Mouse (Mus musculus): Measurements from ENCODE around the gene D030056L22Rik.

D030056L22Rik gene

DNA sequence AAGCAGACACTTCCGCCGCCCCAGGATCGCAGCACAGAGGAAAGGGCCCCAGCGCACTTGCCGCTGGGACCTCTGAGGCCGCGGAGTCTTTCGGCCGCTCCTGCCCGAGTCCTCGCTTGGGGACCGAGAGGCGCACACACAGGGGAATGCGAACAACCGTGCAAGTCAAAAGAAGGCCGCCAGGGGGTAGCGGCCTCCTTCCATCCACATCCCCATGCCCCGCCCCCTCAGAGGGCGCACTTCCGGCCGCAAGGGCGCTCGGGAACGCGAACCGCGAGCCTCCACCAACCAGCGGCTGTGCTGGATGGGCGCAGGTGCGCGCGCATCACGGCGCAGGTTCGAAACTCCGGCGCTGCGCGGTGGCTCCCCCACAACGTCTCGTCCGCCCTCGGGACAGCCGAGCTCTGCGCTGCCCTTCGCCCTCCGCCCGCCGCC is at the start of gene D030056L22Rik:
Gene D030056L22Rik (plus strand): TSS at position 328 of the 435 bp plus-strand sequence.
- DNase-seq = peak; percentile 99

DNA sequence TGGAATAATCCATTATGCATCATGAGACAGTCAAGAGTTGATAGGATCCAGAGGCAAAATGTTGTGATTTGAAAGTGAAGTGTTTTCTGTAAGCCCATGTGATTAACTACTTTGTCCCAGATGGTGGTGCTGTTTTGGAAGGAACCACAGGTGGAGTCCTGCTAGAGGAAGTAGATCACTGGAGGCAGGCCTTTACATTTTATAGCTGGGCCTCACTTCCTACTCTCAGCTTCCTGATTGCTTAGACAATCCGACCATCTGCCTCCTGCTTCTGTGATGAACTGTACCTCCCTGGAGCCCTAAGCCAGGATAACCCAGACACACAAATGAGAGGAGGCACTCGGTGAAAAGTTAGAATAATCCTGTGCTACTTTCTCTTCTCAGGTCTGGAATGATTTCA is 49.1 kb upstream of the D030056L22Rik start:
- DNase-seq = no peak

DNA sequence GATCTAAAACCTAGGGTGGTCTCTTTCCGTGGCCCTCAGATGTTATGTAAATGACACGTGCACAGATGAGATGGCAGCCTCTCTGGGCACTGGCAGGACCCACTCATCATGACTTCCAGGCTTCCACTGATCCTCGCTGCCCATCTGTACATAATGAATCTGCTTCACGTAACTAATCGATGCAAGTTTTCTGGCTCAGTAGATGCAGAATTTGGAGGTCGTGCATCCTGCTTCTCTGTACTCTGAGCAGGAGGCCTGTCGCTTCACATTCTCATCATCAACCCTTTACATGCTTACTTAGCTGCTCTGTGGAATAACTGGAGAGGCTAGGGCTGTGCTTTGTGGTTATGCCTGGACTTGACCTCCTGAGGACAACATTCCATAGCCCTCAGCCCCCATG is 46.0 kb upstream of the D030056L22Rik start:
- DNase-seq = no peak

- no peak for DNase-seq
These were observed 43.4 kb upstream of the D030056L22Rik start for GRCm38 (mm10) chr19:18669551-18669950.

- peak; percentile 99 for DNase-seq
These were observed 42.4 kb upstream of the D030056L22Rik start, which contains the start of gene Carnmt1 for GRCm38 (mm10) chr19:18670608-18671007. Carnmt1 (plus strand) TSS chr19:18670764.

DNA sequence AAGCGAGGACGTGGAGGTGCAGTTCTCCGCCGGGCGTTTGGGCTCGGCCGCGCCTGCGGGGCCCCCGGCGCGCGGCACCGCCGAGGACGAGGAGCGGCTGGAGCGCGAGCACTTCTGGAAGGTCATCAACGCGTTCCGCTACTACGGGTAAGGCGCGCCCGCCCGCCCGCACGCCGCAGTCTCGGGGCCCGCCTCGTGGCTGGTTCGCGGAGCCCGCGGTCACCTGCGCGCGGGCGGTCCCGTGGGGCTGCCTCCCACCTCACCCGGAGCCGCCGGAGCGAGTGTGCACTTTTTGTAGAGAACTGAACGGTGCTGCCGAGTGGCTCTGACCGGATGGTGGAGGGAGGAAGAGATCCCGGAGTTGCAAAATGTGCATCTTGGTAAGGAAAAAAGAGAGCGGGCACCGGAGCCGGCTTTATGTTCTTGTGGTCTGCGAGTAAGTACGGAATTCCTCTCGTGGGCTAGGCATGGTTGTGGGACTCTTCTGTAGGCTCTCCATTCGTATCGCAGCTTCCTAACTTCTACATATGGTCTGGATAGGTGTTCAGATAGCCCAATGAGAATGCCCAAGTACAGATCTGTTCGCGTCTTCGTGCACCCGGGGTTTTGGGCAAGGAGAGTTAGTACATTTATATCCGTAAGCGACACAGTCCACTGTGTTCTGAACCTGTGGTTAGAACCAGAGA is 41.8 kb upstream of the D030056L22Rik start:
- peak; percentile 60 to 72 for DNase-seq

- no peak for DNase-seq
These were observed 40.5 kb upstream of the D030056L22Rik start for GRCm38 (mm10) chr19:18672498-18672897.

DNA sequence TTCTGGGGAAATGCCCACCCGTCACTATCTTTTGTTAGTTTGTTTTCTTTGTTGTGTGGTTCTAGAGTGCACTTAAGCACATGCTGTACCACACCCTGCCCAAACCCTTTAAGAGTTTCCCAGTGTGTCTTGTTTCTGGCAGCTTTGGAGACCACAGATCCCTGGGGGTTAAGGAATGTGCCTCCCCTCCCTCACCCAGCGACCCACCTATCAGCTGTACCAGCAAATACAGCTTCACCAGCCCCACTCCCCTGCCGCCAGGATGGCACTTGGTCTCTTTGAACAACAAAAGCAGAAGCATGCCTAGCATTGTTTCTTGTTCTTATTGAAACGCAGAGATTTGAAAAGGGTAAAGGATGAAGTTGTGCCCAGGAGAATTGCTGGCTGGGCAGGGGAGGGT is 39.9 kb upstream of the D030056L22Rik start:
- no peak for DNase-seq

DNA sequence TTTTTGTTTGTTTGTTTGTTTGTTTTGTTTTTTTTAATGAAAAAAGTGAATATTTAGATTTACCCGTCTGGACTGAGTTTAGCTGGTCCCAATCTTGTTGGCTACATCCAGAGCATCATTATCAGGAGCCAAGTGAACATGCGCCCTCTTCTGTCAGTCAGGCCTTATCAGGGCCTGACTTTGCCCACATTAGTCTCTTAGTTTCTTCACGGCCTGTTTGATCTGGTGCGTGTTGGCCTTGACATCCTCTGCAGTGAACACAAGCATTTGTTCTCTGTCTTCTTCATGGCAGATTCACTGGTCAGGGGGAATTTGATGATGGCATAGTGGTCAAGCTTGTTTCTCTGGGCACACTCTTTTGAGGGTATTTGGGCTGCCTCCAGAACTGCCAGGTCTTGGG is 30.9 kb upstream of the D030056L22Rik start:
- no peak for DNase-seq

GRCm38 (mm10) chr19:18687556-18687955 is 25.4 kb upstream of the D030056L22Rik start:
- DNase-seq = peak; percentile 44 to 54

DNA sequence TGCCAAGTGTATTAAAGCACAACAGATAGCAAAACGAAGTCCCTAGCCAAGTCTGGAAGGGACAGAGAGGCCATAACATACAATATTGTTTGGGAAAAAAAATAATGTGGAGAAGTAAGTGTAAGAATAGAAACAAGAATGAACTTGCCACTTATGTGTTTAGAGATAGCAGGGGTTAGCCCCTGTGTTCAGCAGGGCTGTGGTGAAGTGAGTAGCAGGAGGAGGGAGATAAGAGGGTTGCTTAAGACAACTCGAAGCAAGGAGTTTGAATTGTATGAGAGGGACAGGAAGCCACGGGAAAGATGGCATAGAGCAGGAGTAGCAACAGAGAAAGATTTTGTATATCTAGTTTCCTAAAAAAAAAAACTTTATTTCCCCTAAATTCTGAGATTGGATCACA is 20.8 kb upstream of the D030056L22Rik start:
- DNase-seq = no peak

GRCm38 (mm10) chr19:18692768-18693167 is 20.2 kb upstream of the D030056L22Rik start:
- DNase-seq = no peak

GRCm38 (mm10) chr19:18695116-18695515 is 17.9 kb upstream of the D030056L22Rik start:
- DNase-seq = no peak

DNA sequence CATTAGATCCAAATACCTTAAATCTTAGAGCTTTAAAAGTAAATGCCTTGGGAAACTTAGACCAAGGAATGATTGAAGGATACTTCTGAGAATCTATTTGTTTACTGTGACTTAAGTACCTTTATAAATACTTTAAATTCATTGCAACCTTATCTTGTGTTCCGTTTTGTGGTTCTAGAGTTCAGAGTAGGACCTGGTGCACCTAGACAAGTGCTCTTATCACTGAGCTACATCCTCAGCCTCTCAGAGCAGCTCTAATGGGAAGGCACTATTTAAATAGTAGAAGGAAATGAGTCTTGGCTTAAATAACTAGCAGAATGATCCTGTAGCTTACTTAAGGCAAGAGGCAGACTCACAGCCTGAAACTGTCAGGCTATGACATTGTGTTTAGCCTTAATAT is 17.4 kb upstream of the D030056L22Rik start:
- DNase-seq = no peak

DNA sequence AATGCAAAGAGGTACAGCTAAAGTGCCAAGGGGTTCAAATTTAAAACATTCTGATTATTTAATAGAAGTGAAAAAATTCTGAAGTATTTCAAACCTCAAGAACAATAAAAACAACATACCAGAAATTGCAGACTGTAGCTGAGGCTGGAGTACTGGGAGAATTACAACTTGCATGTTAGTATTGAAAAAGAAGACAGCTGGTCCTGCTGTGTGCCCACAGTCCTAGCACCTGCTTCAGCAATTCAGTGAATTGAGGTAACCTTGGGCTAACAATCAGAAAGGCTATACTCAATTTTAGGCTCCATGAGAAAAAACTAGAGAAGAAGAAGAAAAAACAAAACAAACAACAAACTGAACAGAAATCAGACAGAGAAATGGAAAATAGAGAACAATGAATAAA is 4.9 kb upstream of the D030056L22Rik start:
- DNase-seq = no peak

GRCm38 (mm10) chr19:18710903-18711302 is 2.1 kb upstream of the D030056L22Rik start:
- DNase-seq = no peak

- no peak for DNase-seq
These were observed 1.4 kb upstream of the D030056L22Rik start for GRCm38 (mm10) chr19:18711589-18711988.

GRCm38 (mm10) chr19:18712153-18712865 is 684 bp upstream of the D030056L22Rik start:
- no peak for DNase-seq

DNA sequence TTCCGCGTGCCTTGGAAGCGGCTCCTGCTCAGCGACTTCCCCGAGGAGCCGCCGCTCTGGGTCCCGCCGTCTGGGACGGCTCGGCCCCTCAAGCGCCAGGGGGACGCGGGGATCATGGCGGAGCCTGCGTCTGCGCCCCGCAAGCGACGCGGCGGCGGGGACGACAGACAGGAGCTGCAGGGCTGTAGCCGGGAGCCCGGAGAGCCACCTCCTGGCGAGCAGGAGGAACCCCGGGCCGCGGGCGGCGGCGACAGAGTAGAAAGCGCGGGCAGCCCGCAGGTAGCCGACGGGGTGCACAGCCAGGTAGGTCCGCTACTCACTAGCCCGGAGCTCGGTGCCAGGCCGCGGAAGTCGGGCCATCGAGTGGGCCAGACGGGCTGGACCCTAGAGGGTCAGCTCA is 364 bp downstream of the D030056L22Rik start:
- peak; percentile 71 to 83 for DNase-seq

DNA sequence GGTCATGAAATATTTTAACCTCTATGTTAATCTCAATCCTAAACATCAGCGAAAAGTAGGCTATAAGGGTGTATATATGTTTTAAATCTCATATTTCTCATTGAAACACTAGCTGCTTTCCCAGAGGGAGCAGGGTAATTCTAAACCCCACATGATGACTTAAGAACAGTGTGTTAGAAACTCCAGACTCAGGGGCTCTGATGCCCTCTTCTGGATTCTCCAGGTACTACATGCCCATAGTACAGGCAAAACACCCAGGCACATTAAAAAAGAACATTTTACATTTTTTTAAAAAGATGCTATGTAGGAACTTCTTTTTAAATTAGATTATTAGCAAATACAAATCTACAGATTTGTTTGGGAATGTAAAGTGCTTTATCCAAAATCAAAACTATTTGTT is 3.4 kb downstream of the D030056L22Rik start:
- peak; percentile 73 to 78 for DNase-seq

- DNase-seq = no peak
These were observed 7.3 kb downstream of the D030056L22Rik start for GRCm38 (mm10) chr19:18720337-18720736.

DNA sequence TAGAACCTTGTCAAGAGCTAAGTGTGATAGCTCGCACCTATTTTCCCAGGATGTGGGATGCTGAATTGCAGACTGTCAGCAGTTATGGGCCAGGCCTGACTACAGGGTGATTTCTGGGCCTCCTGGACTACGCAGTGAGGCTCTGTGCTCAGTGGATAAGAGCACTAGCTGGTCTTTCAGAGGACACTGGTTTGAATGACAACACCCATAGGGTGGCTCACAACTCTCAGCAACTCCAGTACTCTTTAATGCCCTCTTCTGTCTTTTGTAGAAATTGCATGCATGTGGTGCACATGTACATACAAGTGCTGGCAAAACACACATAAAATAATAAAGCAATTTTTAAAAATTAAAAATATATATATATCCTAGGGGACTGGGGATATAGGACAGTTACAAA is 12.2 kb downstream of the D030056L22Rik start:
- DNase-seq = no peak

DNA sequence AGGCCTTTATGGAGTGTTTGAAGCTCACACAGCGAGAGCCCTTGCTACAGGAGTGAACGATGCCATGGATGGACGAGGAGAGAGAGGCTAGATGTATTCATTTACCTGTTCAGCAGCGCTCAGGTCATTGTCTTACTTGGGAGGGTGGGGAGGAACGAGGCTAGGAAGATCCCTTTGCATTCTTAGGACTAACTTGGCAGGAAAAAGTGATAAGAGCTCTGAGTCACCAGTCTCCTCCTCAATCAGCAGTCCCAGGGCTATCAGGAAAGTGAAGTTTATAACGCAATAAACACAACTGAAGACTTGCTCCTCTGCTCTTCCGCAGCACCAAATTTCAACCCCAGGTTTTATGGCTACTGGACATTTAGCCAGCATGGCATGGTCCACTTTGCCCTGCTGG is 17.3 kb downstream of the D030056L22Rik start:
- no peak for DNase-seq

GRCm38 (mm10) chr19:18731077-18731476 is 18.1 kb downstream of the D030056L22Rik start:
- DNase-seq = no peak
